Mouse (Mus musculus): ENCODE results near the gene Pcnx3. TPM values are rescaled to one million over a fixed set of nuclear protein-coding genes. Genes with fewer than 3 reads are reported as not detected.
"Not testable (repeated sequence)": the region's sequence is repeated elsewhere in the genome, so short reads cannot be mapped to it uniquely, and the experiment has no call there.

The Pcnx3 gene
- polyA plus RNA-seq, 1 experiment: 40.5 TPM

DNA sequence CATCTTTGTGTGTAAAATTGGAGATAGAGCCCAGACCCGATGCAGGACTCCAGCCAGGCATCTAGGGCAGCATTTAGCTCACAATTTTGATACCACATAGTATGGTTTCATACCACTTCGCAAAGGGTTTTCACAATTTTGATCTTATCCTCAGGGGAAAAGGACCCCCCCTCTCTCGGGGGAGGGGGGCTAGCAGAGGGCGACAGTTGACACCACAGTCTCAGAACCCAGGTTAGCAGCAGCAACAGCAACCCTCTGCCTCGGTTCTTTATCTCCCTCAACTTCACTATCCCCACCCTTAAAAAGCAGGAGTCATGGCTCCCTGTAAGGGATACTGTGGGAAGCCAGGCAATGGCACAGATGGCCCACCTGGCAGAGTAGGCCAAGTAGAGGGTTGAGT lies 24.5 kb upstream of the Pcnx3 start:
- no peak for DNase-seq (ENCODE audit: low spot score)

- no peak for DNase-seq (ENCODE audit: low spot score)
These were observed 23.3 kb upstream of the Pcnx3 start for GRCm38 (mm10) chr19:5711907-5712460.

DNA sequence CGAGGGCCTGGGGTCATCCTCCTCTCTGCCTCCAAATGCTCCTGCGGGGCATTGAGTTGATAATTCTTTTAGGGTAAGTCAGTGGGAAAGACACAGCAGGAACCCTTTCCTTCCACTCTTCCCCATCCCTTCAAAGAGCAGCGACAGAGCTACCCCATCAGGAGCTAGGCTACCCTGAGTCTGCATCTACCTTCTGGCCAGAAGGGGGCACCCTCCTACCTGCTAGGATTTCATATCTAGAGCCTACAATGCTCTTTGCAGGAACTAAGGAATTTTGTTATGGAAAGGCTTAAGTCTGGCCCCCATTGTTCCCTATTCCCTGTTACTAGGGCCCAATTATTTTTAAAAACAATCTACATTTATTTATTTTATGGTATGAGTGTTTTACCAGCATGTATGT lies 22.5 kb upstream of the Pcnx3 start:
- DNase-seq (ENCODE audit: low spot score): no peak

DNA sequence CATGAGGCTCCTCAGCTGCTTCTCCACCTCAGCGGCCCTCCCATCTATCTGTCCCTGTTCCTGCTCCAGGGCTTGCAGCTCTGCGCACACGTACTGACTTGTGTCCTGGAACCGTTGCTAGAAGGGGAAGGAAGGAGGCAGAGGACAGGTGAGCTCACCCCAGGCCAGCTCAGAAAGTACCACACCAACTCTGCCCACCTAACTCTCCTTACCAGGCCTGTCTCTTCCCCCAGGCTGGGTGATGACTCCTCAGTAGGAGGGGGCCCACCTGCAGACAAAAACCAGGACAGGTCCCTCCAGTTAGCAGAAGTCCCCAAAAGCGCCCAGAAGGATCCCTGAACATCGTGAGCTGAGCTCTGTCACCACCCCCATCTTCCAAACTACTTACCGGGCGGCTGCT lies 21.9 kb upstream of the Pcnx3 start:
- no peak for DNase-seq (ENCODE audit: low spot score)

DNA sequence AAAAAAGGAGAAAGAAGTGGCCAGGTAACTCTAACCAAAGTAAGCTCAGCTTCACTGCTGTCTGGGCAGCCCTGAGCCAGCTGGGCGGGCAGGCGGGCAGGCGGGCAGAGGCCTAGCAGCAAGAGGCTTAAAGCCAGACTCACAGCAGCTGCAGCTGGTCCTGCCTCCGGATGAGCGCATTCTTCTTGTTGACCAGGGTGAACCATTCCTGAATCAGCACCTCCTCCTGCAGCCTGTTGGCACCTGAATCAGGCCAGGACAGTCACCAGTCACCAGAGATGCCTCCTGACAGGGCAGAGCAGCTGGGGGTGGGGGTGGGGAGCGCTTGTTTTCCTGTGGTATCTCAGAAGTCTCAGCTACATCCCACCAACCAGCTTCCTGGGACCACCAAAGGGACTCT lies 21.4 kb upstream of the Pcnx3 start:
- DNase-seq (ENCODE audit: low spot score): no peak

DNA sequence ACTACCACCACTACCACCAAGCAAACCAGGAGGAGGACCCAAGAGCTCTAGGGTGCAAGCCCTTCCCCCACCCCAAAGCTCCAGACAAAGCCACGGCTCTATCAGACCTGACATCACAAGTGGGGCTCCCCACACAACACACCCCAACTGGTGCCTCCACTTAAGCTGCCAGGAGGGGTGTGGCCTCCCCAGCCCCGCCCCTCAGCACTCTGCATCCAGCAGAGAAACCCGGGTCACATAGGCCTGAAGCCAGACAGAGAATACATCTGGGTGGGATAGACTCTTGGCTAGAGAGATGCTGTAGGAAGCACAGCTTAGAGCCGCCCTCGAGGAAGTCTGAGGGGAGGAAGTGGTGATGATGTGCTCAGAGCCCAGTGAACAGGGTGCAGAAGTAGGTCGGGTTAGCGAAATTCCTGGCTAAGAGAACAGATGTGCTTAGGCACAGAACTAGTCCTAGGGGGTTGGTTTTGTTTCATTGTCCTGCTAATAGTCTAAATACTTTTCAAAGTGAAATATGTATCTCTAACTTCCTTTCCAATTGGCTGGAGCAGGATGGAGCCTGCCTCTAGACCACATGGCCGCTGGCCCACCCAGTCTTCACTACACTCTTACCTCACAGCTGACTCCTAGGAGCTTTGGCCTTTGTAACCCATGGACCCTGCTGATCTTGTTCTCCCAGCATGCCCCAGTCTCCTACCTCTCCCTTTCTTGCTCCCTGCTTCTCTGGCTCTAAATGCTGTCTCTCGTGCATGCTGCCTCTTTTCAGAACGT lies 16.3 kb upstream of the Pcnx3 start:
- DNase-seq (ENCODE audit: low spot score): no peak

- DNase-seq (ENCODE audit: low spot score): no peak
These were observed 15.6 kb upstream of the Pcnx3 start, which contains the start of gene Kcnk7 for GRCm38 (mm10) chr19:5704163-5704800. Kcnk7 (plus strand) TSS chr19:5704367.

DNA sequence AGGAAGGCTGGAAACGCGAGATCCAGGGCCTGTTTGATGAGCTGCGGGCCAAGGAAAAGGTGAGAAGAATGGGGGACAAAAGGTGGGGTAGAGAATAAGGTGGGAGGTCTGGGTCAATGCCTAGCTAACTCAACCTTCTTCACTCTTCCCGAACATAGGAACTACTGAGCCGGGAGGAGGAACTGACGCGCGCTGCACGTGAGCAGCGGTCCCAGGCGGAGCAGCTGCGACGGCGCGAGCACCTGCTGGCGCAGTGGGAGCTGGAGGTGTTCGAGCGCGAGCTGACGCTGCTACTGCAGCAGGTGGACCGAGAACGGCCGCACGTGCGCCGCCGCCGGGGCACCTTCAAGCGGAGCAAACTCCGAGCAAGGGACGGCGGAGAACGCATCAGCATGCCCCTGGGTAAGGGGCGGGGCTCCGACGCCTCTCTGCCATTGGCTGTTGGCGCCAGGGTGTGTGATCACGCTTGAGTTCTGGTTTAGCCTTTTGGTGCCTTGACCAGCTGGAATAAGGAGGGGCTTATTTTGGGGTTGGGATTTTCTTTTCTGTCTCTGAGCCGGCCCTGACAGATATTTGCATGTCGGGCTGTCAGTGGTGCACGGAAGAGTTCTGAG lies 7.2 kb upstream of the Pcnx3 start:
- no peak for DNase-seq (ENCODE audit: low spot score)

DNA sequence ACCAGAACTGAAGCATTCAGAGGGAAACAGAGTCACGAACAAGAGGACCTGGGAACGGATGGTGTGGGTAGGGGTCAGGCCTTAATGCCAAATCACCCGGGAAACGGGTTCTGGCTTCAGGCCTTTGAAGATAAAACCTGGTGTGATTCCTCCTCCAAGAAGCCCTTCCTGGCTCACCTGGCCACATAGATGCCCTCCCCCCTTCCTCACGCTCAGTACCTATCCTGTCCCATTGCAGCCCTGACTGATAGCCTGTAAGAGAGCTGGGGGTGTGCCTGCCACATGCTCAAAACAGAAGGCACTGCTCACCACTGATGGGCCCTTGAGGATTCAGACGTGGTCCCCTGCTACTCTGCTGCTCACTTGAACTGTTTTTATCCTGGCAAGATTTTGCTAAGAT lies 5.1 kb upstream of the Pcnx3 start:
- DNase-seq (ENCODE audit: low spot score): no peak

GRCm38 (mm10) chr19:5692913-5693396 lies 4.2 kb upstream of the Pcnx3 start:
- DNase-seq (ENCODE audit: low spot score): no peak

DNA sequence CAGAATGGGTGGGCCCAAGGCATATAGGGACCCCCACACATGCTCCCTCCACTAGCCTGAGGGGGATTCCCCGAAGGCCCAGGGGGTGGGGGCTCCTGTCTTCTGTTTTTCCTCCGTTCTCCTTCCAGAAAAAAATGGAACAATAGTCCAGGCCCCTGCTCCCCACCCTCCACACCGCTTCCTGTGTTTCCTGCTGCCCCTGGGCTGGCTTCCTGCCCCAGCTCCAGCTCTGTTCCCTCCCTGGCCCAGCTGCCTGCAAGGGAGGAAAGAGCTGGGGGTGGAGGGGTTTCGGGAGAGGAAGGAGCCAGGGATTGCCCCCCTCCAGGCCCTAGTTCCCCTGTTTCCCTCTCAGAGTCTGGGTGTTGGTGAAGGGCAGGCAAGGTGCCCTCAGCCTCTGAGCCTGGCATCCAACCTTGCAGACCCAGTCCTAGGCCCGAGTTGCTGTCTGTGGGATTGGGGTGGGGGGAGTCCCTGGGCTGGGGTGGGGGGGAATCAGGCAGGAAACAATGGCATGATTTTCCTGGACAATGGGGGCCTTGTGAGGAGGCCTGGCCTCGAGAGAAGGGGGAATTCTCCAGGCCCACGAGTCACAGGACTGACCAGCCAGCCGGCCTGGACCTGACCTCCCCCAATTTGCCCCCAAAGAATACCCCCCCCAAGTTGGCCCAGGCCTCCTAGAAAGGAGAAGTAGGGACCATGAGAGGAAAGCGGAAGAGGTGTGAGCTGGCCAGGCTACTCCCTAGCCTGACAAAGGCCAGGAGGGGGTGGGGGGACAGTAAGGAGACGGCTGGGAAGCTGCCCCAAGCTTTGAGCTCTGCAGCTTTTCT lies 3.6 kb upstream of the Pcnx3 start:
- DNase-seq (ENCODE audit: low spot score): no peak

GRCm38 (mm10) chr19:5691601-5692000 lies 2.9 kb upstream of the Pcnx3 start:
- no peak for DNase-seq (ENCODE audit: low spot score)

DNA sequence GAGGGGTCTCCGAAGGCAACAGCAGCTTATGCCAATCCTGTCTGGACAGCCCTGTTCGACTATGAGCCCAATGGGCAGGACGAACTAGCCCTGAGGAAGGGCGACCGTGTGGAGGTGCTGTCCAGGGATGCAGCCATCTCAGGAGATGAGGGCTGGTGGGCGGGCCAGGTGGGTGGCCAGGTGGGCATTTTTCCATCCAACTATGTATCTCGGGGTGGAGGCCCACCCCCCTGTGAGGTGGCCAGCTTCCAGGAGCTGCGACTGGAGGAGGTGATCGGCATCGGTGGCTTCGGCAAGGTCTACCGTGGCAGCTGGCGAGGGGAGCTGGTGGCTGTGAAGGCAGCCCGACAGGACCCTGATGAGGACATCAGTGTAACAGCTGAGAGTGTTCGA lies 1.6 kb upstream of the Pcnx3 start:
- no peak for DNase-seq (ENCODE audit: low spot score)

DNA sequence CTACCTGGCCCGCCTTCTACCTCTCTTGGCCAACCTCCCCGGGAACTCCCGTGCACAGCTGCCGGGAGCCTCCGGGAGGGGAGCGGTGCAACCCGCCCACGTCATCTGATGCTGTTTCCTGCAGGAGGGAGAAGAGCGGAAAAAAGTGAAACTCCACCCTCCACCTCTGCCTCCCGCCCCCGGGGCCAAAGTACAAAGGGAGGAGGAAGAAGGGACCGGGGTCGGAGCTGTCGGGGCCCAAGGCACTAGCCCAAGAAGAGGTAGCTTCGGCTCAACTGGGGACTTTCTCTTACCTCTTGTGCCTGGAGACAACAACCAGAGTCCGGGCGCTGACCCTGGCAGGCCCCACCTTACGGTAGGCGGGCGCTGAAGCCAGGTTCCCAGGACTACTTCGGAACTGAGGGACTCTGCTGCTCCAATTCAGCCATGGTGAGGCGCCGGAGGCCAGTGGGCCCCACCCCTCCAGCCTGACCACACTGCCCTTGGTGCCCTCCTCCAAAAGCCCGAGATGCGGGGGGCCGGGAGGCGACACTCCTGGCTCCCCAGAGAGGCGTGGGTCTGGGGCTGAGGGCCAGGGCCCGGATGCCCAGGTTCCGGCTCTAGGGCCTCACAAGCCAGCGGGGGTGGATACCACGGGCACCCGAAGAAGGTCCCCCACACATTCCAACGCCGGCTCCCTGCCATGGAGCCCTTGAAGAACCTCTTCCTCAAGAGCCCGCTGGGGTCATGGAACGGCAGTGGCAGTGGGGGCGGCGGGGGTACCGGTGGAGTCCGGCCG lies 1.0 kb upstream of the Pcnx3 start:
- peak; percentile 71 for DNase-seq (ENCODE audit: low spot score)

DNA sequence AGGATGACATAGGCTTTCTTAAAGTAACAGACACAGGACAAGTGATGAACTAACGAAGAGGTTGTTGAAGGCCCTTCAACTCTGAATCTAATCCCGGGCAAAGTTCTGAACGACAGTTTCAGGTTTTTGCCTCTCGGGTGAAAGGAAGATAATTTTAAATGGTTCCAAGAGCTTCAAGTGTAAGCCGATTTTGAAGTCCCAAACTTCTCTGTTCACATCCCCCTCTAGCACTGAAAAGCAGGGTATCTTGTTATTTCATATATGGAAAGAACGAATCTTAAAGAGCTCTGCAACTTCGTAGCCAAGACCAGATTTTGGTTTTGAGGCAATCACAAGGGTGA lies 350 bp upstream of the Pcnx3 start:
- DNase-seq (ENCODE audit: low spot score): no peak

DNA sequence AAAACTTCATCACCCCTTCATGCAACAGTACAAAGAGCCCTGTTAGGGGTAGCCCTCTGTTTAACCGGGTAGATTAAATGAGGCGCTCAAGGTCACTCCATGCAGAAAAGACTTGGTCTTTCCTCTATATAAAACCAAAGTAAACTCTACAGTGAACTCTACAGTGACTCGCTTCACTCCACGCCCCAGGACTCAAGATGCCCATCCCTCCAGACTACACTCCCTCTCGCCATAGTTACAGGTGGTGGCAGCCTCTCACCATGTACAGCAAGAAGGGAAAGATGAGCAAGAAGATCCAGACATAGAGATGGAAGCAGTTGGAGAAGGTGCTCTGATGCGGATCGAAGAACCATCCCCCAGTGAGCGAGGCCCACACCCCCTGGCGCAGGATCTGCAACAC lies 970 bp downstream of the Pcnx3 start:
- no peak for DNase-seq (ENCODE audit: low spot score)

- DNase-seq (ENCODE audit: low spot score): not testable (repeated sequence)
These were observed 1.8 kb downstream of the Pcnx3 start for GRCm38 (mm10) chr19:5686954-5687353.

DNA sequence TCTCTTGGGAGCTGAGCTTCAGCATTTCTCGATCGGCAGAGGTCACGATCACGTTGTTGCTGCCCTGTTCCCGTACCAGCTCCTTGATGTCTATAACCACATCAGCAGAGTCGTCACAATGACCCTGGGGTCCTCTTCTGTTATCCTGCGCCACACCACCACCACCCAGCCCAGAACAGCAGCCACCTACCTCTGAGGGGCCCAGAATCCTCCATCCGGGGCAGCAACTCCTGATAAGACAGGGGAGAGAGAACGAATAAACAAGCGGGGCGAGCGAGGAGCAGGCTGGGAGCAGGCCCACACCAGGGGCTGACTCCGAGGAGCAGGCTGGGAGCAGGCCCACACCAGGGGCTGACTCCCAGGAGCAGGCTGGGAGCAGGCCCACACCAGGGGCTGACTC lies 2.3 kb downstream of the Pcnx3 start:
- no peak for DNase-seq (ENCODE audit: low spot score)

GRCm38 (mm10) chr19:5685861-5686260 lies 2.8 kb downstream of the Pcnx3 start:
- no peak for DNase-seq (ENCODE audit: low spot score)

DNA sequence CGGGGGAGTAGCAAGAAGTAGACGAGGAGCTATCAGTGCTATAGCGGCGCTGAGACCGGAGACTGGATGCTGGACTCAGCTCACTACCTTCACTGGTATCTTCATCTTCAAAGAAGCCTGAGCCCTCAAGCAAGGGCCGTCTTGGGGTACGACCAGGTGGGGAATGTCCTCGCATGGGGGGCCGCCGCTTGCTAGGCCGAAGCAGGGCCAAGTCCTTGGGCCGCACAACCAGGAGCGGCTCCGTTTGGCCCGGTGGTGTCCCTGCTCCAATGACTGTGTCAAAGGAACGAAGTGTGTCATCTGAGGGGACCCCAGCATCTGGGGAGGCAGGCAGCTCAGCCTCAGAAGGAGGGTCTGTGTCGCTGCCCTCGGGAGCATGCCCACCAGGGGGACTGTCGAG lies 3.3 kb downstream of the Pcnx3 start:
- no peak for DNase-seq (ENCODE audit: low spot score)

- no peak for DNase-seq (ENCODE audit: low spot score)
These were observed 3.7 kb downstream of the Pcnx3 start for GRCm38 (mm10) chr19:5684985-5685384.
